Mouse (Mus musculus): ENCODE data around the gene Ino80b. TPM values are rescaled to one million over a fixed set of nuclear protein-coding genes. Genes with fewer than 3 reads are reported as not detected.

Gene Ino80b
- total and polyA plus RNA-seq, 3 experiments: 14.9 to 30.4 (median 26.1) TPM

GRCm38 (mm10) chr6:83092416-83093127 is 32.7 kb downstream of the Ino80b start:
- TF ChIP-seq NELFE (IDR thresholded peaks at IDR 0.05; ENCODE audit: low read depth, low read length) (no peak), RAD21 (IDR thresholded peaks at IDR 0.05; ENCODE audit: low read depth, low read length) (no peak), EP300 (IDR thresholded peaks at IDR 0.05; ENCODE audit: low read length) (no peak), JUN (IDR thresholded peaks at IDR 0.05; ENCODE audit: insufficient read depth, low read depth, low read length) (no peak), POLR2AphosphoS2 (IDR thresholded peaks at IDR 0.05; ENCODE audit: low read depth, low read length) (no peak), JUND (conservative IDR thresholded peaks at IDR 0.05; ENCODE audit: low read depth, low read length) (no peak), POLR2A (IDR thresholded peaks at IDR 0.05; ENCODE audit: low read depth, low read length) (no peak), ETS1 (conservative IDR thresholded peaks at IDR 0.05; ENCODE audit: low read depth, low read length) (no peak), TBP (conservative IDR thresholded peaks at IDR 0.05; ENCODE audit: low read depth, low read length) (no peak), CHD2 (IDR thresholded peaks at IDR 0.05; ENCODE audit: low read length) (no peak), SIN3A (IDR thresholded peaks at IDR 0.05; ENCODE audit: low read length) (no peak)
- dilution Hi-C loops (cut with MboI; ENCODE audit: extremely low pct_ligation_motif_present, extremely low pct_unique_long_range_greater_than_20kb, low sequenced_read_pairs): no loop called here
- Histone ChIP-seq H3K27me3 (replicated peaks) (peaks cover 4% of the 10 kb centered on the region), H3K4me1 (ENCODE audit: control insufficient read depth in 1 of 2, insufficient read depth in 2 of 2) (no peaks in the 10 kb centered on the region; a peak in 1 of 4 replicates), H3K79me2 (replicated peaks; ENCODE audit: control insufficient read depth, extremely low read depth, insufficient read depth, poor library complexity, severe bottlenecking) (no peaks in the 10 kb centered on the region), H3K4me2 (ENCODE audit: insufficient read depth, low read depth, poor library complexity, severe bottlenecking) (no peak overlapping the region), H3K27ac (ENCODE audit: insufficient read depth, low read depth) (no peak overlapping the region), H3K4me3 (replicated peaks in 1 of 3; ENCODE audit: low read depth in 2 of 3, low read length in 2 of 3, poor library complexity in 1 of 3) (no peak overlapping the region), H3K9me3 (replicated peaks; ENCODE audit: low read length) (peaks cover 6% of the 10 kb centered on the region), H3K36me3 (replicated peaks in 1 of 2; ENCODE audit: control insufficient read depth in 1 of 2, insufficient read depth in 1 of 2, low read length in 1 of 2) (peaks cover 0 to 3% of the 10 kb centered on the region in 2 experiments), H3K9ac (ENCODE audit: insufficient read depth, low read depth) (no peak overlapping the region)
- in situ Hi-C loops (cut with MboI; ENCODE audit: low pct_ligation_motif_present, low pct_unique_long_range_greater_than_20kb, low sequenced_read_pairs): no loop called here
- DNase-seq (ENCODE audit: extremely low read depth): no peak

GRCm38 (mm10) chr6:83087926-83088260 is 37.3 kb downstream of the Ino80b start:
- no peaks in the 10 kb centered on the region for H3K9me3 ChIP-seq (replicated peaks; ENCODE audit: low read length)
- no peaks in the 10 kb centered on the region for H3K79me2 ChIP-seq (replicated peaks; ENCODE audit: control insufficient read depth, extremely low read depth, insufficient read depth, poor library complexity, severe bottlenecking)
- H3K27ac ChIP-seq (ENCODE audit: insufficient read depth, low read depth): no peak overlapping the region
- no peak for DNase-seq (ENCODE audit: extremely low read depth)
- H3K9ac ChIP-seq (ENCODE audit: insufficient read depth, low read depth): no peak overlapping the region
- TF ChIP-seq ELF1 (IDR thresholded peaks at IDR 0.05; ENCODE audit: low read depth, low read length) (no peak), JUND (conservative IDR thresholded peaks at IDR 0.05; ENCODE audit: low read depth, low read length) (no peak), ZKSCAN1 (IDR thresholded peaks at IDR 0.05; ENCODE audit: borderline replicate concordance, low read depth, low read length) (no peak), SMC3 (IDR thresholded peaks at IDR 0.05; ENCODE audit: low read depth, low read length) (no peak), CTCF (conservative IDR thresholded peaks at IDR 0.05 in 1 of 2, IDR thresholded peaks at IDR 0.05 in 1 of 2; ENCODE audit: low read depth in 2 of 2, low read length in 2 of 2) (no peak), NELFE (IDR thresholded peaks at IDR 0.05; ENCODE audit: low read depth, low read length) (no peak), MYC (IDR thresholded peaks at IDR 0.05; ENCODE audit: low read depth, low read length) (no peak), E2F4 (IDR thresholded peaks at IDR 0.05; ENCODE audit: insufficient replicate concordance, low read depth, low read length) (no peak), MEF2A (IDR thresholded peaks at IDR 0.05; ENCODE audit: borderline replicate concordance, low read depth, low read length) (no peak), CHD2 (IDR thresholded peaks at IDR 0.05; ENCODE audit: low read length) (no peak), USF2 (conservative IDR thresholded peaks at IDR 0.05; ENCODE audit: low read depth, low read length) (no peak), ZNF384 (IDR thresholded peaks at IDR 0.05; ENCODE audit: low read depth, low read length) (no peak), CHD1 (IDR thresholded peaks at IDR 0.05; ENCODE audit: low read depth, low read length) (no peak), NRF1 (IDR thresholded peaks at IDR 0.05; ENCODE audit: low read depth, low read length) (no peak)
- dilution Hi-C loops (cut with MboI; ENCODE audit: extremely low pct_ligation_motif_present, extremely low pct_unique_long_range_greater_than_20kb, low sequenced_read_pairs): no loop called here
- peaks cover 3% of the 10 kb centered on the region for H3K27me3 ChIP-seq (replicated peaks)
- no peak overlapping the region for H3K4me2 ChIP-seq (ENCODE audit: insufficient read depth, low read depth, poor library complexity, severe bottlenecking)
- H3K36me3 ChIP-seq (replicated peaks in 1 of 2; ENCODE audit: control insufficient read depth in 1 of 2, insufficient read depth in 1 of 2, low read length in 1 of 2): peaks cover 0 to 8% of the 10 kb centered on the region in 2 experiments
- in situ Hi-C loops (cut with MboI; ENCODE audit: low pct_ligation_motif_present, low pct_unique_long_range_greater_than_20kb, low sequenced_read_pairs): no loop called here
- H3K4me1 ChIP-seq (ENCODE audit: control insufficient read depth in 1 of 2, insufficient read depth in 2 of 2): peaks cover 4 to 8% of the 10 kb centered on the region in 2 experiments; a peak in 3 of 4 replicates
- H3K4me3 ChIP-seq (replicated peaks in 1 of 3; ENCODE audit: low read depth in 2 of 3, low read length in 2 of 3, poor library complexity in 1 of 3): no peak overlapping the region

All from CH12.LX (cell line).